Mouse (Mus musculus) forebrain, embryonic 15.5 days (tissue): ENCODE results near the gene Mms19. TPM values are rescaled to one million over a fixed set of nuclear protein-coding genes. Genes with fewer than 3 reads are reported as not detected.

Experiments used
- ATAC-seq: fragments of 200-750 bp; cut with Nextera tagmentation; replicated peaks from 2 replicates; pipeline ENCODE4 v1.8.0; 2017; ENCODE audit warnings: mild to moderate bottlenecking, moderate TSS enrichment, moderate library complexity
- H3K27ac ChIP-seq: fragments of 300-500 bp; sonication (generic); replicated peaks from 2 replicates; pipeline ENCODE4 v1.5.1; 2015; ENCODE audit warnings: mild to moderate bottlenecking, inconsistent platforms
- H3K27me3 ChIP-seq: fragments of 300-500 bp; sonication (generic); 2 replicates; pipeline ENCODE4 v1.6.1; 2015; ENCODE audit warnings: inconsistent platforms
- H3K36me3 ChIP-seq: fragments of 300-500 bp; sonication (generic); 2 replicates; pipeline ENCODE4 v1.6.1; 2015; ENCODE audit warnings: mild to moderate bottlenecking, inconsistent platforms
- H3K4me1 ChIP-seq: fragments of 300-500 bp; sonication (generic); 2 replicates; pipeline ENCODE4 v1.6.1; 2015; ENCODE audit warnings: inconsistent platforms
- H3K4me2 ChIP-seq: fragments of 300-500 bp; sonication (generic); replicated peaks from 2 replicates; pipeline ENCODE4 v1.6.1; 2015; ENCODE audit warnings: mild to moderate bottlenecking, inconsistent platforms
- H3K4me3 ChIP-seq: fragments of 300-500 bp; sonication (generic); 2 replicates; pipeline ENCODE4 v1.5.1; 2015; ENCODE audit warnings: mild to moderate bottlenecking, inconsistent platforms
- H3K9ac ChIP-seq: fragments of 300-500 bp; sonication (generic); replicated peaks from 2 replicates; pipeline ENCODE4 v1.6.1; 2015; ENCODE audit warnings: mild to moderate bottlenecking, inconsistent platforms
- H3K9me3 ChIP-seq: fragments of 300-500 bp; sonication (generic); 2 replicates; pipeline ENCODE4 v1.6.1; 2016; ENCODE audit warnings: inconsistent platforms
- WGBS: fragments of 180-500 bp; shearing (Covaris S2); methylation state at CpG from one replicate; pipeline ENCODE4 v1.1.7; 2015; ENCODE audit warnings: mixed read lengths; 5-methylcytosine and 5-hydroxymethylcytosine counted together
- polyA plus RNA-seq: library from polyadenylated mRNA; unstranded; fragments of >200 nt; fragmentation: Nextera tagmentation; extraction: Ambion mirVana; gene quantifications from 2 replicates; pipeline ENCODE4 v1.2.1, GENCODE M21; 2015

Mms19 gene
- polyA plus RNA-seq, 1 experiment from 2014 or later = 34.8 TPM

DNA sequence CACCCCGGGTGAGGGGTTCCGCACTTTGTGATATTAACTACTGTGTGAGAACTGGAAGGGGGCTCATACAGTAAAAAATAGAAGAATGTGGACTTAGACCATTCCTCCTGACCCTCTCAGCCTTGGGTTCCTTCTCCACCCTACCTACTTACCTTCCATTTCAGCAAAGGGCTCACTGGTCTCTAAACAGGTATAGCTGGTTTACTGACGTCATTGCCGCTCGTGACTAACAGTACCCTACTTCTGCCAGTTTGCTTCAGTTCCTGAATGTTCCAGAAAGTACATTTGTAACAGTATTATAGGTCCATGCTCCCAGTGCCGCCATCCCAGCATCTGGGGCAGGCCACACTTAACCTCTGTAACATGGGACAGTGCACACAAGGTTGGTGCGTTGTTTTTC lies 13.1 kb upstream of the Mms19 start:
- no peak overlapping the region for H3K9ac ChIP-seq
- no peaks in the 10 kb centered on the region for H3K36me3 ChIP-seq
- no peak for ATAC-seq
- WGBS = 93% methylated on average over 7 of the region's 7 CpGs
- H3K9me3 ChIP-seq = no peaks in the 10 kb centered on the region
- no peaks in the 10 kb centered on the region for H3K27me3 ChIP-seq
- no peak overlapping the region for H3K4me2 ChIP-seq
- H3K27ac ChIP-seq = no peak overlapping the region
- H3K4me1 ChIP-seq = 0 out of 2 replicates have a peak, but pooled peaks cover 11% of the 10 kb centered on the region
- no peak overlapping the region for H3K4me3 ChIP-seq

DNA sequence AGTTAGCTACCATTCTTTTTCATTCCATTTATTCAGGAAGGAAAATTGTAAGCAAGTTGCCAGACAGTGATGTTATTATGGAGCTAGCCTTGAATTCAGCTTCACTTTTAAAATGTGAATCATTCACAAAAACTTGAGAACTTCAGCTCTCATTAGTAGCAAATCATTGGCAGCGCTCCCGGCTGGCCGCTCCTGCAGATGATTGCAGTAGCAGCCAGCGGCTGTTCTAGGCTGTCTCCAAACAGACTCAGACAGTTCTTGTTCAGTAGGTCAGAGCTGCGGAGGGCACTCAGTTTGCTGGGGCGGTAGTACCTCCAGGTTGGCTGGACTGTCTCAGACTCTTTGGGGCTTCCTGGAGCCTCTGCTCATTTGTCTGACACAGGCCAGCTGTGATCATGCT lies 12.5 kb upstream of the Mms19 start:
- H3K36me3 ChIP-seq = no peaks in the 10 kb centered on the region
- H3K4me1 ChIP-seq = 0 out of 2 replicates have a peak, but pooled peaks cover 11% of the 10 kb centered on the region
- no peak for ATAC-seq
- no peaks in the 10 kb centered on the region for H3K9me3 ChIP-seq
- no peak overlapping the region for H3K9ac ChIP-seq
- no peak overlapping the region for H3K4me2 ChIP-seq
- H3K4me3 ChIP-seq = no peak overlapping the region
- no peak overlapping the region for H3K27ac ChIP-seq
- 48% methylated on average over 6 of the region's 6 CpGs for WGBS
- H3K27me3 ChIP-seq = no peaks in the 10 kb centered on the region

DNA sequence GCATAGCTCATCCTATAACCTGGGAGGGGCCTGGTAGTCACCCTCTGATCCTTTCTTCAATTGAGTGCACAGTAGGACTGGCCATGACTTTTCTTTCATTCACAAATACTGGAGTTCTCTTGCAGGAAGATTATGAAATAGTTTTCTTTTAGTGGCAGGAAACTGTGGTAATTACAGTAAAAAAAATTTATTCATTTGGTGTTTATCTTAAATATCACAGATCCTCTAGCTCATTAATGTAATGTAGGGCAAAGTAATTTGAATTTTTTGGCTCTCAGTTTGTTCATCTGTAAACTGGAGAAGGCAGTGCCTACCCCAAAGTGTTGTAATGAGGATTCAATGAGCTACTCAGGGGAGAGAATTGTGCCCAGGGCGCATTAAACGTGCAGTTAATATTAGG lies 12.0 kb upstream of the Mms19 start:
- Histone ChIP-seq H3K27me3 (no peaks in the 10 kb centered on the region), H3K9ac (no peak overlapping the region), H3K4me3 (no peak overlapping the region), H3K4me2 (no peak overlapping the region), H3K4me1 (0 out of 2 replicates have a peak, but pooled peaks cover 11% of the 10 kb centered on the region), H3K36me3 (no peaks in the 10 kb centered on the region), H3K27ac (no peak overlapping the region), H3K9me3 (no peaks in the 10 kb centered on the region)
- no peak for ATAC-seq
- WGBS = 71% methylated on average over 2 of the region's 2 CpGs

DNA sequence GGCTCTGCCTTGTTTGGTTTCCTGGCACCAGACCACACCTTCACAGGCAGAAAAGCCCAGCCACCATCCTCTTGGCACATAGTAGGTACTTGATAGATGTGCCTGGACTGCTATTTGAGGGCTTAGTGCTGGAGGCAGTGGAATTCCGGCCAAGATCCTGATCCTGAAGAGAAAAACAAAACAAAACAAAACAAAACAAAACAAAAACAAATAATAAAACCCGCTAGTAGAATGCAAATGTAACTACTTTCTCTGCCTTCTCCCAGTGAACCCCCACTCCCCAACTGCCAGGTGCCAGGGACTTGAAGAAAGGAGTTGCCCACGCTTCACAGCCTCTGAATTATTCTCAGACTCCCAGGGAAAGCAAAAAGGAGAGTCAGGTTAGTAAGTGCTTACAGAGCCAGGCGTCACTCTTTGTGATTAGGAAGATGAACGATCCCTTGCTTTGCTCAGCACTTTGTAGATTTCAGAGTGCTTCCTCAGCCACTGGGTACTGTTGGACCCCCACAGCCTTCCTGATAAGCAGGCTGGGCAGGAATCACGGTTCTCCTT lies 11.0 kb upstream of the Mms19 start:
- Histone ChIP-seq H3K4me2 (no peak overlapping the region), H3K27me3 (no peaks in the 10 kb centered on the region), H3K27ac (no peak overlapping the region), H3K9ac (no peak overlapping the region), H3K4me3 (no peak overlapping the region), H3K9me3 (no peaks in the 10 kb centered on the region), H3K36me3 (no peaks in the 10 kb centered on the region), H3K4me1 (0 out of 2 replicates have a peak, but pooled peaks cover 11% of the 10 kb centered on the region)
- 18% methylated on average over 6 of the region's 6 CpGs for WGBS
- no peak for ATAC-seq

DNA sequence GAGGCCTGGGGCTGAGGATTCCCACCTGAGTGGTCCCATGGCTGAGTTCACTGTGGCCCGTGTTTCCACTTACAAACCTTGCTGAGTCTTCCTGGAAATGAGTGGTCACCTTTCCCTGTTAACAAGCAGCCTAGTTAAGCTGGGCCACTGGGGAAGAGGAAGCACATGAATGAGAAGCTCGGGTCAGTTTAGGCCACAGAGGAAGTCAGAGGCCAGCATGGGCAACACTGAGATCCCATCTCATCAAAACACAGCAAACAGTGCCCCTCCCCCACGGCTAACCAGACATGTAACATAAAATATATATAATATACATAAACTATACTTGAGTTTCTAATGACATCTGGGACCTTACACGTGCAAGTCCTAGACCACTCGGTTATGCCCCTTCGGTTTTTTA lies 8.9 kb upstream of the Mms19 start:
- no peaks in the 10 kb centered on the region for H3K27me3 ChIP-seq
- H3K9me3 ChIP-seq = no peaks in the 10 kb centered on the region
- no peak overlapping the region for H3K9ac ChIP-seq
- no peaks in the 10 kb centered on the region for H3K36me3 ChIP-seq
- H3K4me3 ChIP-seq = no peak overlapping the region
- no peak for ATAC-seq
- H3K27ac ChIP-seq = no peak overlapping the region
- 87% methylated on average over 6 of the region's 6 CpGs for WGBS
- H3K4me2 ChIP-seq = no peak overlapping the region
- 0 out of 2 replicates have a peak, but pooled peaks cover 11% of the 10 kb centered on the region for H3K4me1 ChIP-seq

DNA sequence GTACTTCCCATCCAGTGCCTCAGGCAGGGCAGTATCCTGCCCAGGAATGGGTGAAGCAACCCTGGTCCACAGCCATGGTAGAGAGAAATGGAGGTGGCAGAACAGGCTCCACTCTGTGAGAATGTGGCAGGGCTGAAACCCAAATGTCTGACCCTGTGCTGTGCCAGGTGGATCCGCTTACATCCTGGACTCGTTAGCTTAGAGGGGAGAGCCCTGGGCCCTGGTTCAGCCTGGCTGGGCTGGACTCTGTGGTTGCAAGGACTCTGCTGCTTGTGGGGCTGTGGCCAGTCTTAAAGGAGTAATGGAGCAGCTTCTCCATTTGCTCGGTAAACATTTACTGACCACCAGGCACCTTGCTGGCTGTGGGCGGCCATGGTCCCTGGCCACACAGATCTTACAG lies 6.2 kb upstream of the Mms19 start:
- Histone ChIP-seq H3K9ac (no peak overlapping the region), H3K27me3 (peaks cover 8% of the 10 kb centered on the region; the same call in 1 of the 2 replicates), H3K36me3 (no peaks in the 10 kb centered on the region), H3K27ac (no peak overlapping the region), H3K4me1 (peaks cover 7% of the 10 kb centered on the region; the same call in 1 of the 2 replicates), H3K4me3 (no peak overlapping the region), H3K4me2 (no peak overlapping the region), H3K9me3 (no peaks in the 10 kb centered on the region)
- ATAC-seq = no peak
- WGBS = 84% methylated on average over 4 of the region's 4 CpGs

DNA sequence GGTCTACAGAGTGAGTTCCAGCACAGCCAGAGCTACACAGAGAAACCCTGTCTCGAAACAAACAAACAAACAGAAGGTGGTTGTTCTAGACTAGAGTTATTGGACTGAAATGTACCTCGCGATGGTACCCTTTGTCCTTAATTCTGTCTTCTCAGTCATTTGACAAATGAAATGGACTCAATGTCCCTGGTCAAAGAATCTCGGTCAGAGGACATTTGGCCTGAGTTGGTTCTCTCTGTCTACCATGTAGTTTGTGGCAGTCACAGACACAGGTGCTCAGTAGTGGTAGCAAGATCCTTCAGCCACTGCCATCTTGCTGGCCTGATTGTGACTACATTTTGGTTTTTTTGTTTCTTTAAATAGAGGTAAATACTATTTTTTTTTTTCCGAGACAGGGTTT lies 5.0 kb upstream of the Mms19 start:
- H3K4me3 ChIP-seq = no peak overlapping the region
- peaks cover 8% of the 10 kb centered on the region; the same call in 1 of the 2 replicates for H3K27me3 ChIP-seq
- peaks cover 11% of the 10 kb centered on the region; the same call in 1 of the 2 replicates for H3K4me1 ChIP-seq
- no peak for ATAC-seq
- 89% methylated on average over 5 of the region's 5 CpGs for WGBS
- H3K27ac ChIP-seq = no peak overlapping the region
- no peaks in the 10 kb centered on the region for H3K36me3 ChIP-seq
- H3K9ac ChIP-seq = no peak overlapping the region
- H3K9me3 ChIP-seq = no peaks in the 10 kb centered on the region
- H3K4me2 ChIP-seq = no peak overlapping the region

DNA sequence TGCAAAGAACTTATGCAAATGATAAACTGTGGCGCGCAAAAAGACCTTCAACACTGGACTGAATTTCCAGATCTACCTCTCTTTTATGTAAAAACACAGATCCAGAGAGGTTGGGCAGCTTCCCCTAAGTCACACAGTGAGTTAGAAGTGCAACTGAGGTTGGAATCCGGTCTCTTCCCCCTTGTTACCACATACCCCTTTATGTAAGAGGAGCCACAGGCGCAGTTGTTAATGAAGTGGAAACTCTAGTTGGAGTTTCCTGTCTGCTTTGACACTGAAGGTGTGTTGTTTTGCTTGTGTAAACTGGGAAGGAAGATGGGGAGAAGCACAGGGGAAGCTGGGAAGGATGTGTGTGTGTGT lies 1.8 kb upstream of the Mms19 start:
- 5% methylated on average over 4 of the region's 4 CpGs for WGBS
- no peak for ATAC-seq
- no peak overlapping the region for H3K27ac ChIP-seq
- peak overlapping the region; percentile 98 for H3K4me2 ChIP-seq
- no peaks in the 10 kb centered on the region for H3K36me3 ChIP-seq
- H3K9ac ChIP-seq = peak overlapping the region; percentile 55; the same call in 1 of the 2 replicates
- H3K9me3 ChIP-seq = no peaks in the 10 kb centered on the region
- H3K27me3 ChIP-seq = peaks cover 8% of the 10 kb centered on the region; the same call in 1 of the 2 replicates
- H3K4me3 ChIP-seq = peak overlapping the region; percentile 70
- H3K4me1 ChIP-seq = peaks cover 20% of the 10 kb centered on the region

DNA sequence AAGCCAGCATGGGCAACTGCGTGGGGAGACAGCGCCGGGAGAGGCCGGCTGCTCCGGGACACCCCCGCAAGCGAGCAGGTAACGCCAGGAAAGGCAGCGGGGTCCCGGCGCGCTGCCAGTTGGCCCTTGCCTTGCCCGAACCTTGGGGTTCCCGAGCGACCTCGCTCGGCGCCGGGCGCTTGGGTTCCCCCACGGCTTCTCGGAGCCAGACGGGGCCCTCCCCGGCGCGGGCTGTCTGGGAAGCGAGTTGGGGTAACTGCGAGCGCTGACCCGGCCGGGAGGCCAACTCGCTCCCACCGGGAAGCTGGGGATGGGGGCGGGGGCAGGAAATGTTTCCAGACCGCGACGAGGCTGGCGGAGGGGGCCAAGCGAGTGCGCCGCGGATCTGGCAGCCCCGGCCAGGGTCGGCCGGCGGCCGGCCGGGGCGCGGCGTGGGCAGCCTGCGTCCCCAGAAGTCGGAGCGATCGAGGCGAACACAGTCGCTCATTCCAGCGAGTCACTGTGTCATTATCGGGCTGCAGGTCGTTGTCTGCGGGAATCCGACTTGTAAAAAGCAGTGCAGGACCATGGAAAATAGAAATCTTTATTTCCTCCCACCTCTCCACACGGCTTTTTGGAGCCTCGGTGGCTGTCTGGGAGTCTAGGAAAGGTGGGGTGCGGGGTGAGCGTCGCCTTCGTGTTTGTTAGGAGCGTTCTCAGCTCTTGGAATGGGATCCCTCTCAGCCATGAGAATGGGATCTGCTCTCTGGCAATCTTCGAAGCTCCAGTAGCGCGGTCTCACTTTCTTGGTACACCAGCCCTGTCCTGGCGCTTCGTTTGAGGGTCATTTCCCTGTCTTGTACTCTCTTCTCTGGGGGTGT lies 1.2 kb upstream of the Mms19 start:
- H3K4me1 ChIP-seq = peaks cover 20% of the 10 kb centered on the region
- no peaks in the 10 kb centered on the region for H3K9me3 ChIP-seq
- H3K9ac ChIP-seq = peak overlapping the region; percentile 55
- peak overlapping the region; percentile 70 for H3K4me3 ChIP-seq
- no peaks in the 10 kb centered on the region for H3K36me3 ChIP-seq
- whole genome bisulfite sequencing = under 1% methylated on average over 74 of the region's 74 CpGs
- peak overlapping the region; percentile 75; the same call in 1 of the 2 replicates for H3K27ac ChIP-seq
- no peak; the same call in 1 of the 2 replicates for ATAC-seq
- H3K4me2 ChIP-seq = peak overlapping the region; percentile 98
- peaks cover 8% of the 10 kb centered on the region; the same call in 1 of the 2 replicates for H3K27me3 ChIP-seq

DNA sequence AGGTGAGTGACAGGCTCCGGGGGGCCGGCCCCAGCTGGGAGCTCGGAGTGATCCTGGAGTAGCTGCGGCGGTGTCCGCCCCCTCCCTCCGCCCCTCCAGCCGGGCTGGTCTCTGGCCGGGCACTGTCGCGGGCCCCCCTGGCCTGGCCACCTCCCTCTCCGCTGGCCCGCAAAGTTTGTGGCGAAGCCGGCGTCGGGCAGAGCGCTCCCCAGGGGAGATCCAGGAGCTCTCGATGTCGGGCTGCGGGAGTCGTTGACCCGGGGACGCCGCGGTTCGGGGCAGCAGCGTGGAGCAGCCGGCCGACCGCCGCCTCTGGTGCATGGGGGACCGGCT lies 604 bp upstream of the Mms19 start, which contains the start of gene Ubtd1:
Ubtd1 (plus strand) TSS at position 169 of the 333 bp plus-strand sequence.
- H3K4me1 ChIP-seq = peaks cover 20% of the 10 kb centered on the region
- no peaks in the 10 kb centered on the region for H3K9me3 ChIP-seq
- H3K4me2 ChIP-seq = peak within 1 kb of the TSS; percentile 98
- H3K4me3 ChIP-seq = peak within 1 kb of the TSS; percentile 70
- WGBS = under 1% methylated on average over 29 of the region's 33 CpGs
- peak within 1 kb of the TSS; percentile 70 for H3K9ac ChIP-seq
- H3K27ac ChIP-seq = peak within 1 kb of the TSS; percentile 79
- ATAC-seq = no peak; the same call in 1 of the 2 replicates
- H3K27me3 ChIP-seq = peaks cover 8% of the 10 kb centered on the region; the same call in 1 of the 2 replicates
- H3K36me3 ChIP-seq = no peaks in the 10 kb centered on the region

DNA sequence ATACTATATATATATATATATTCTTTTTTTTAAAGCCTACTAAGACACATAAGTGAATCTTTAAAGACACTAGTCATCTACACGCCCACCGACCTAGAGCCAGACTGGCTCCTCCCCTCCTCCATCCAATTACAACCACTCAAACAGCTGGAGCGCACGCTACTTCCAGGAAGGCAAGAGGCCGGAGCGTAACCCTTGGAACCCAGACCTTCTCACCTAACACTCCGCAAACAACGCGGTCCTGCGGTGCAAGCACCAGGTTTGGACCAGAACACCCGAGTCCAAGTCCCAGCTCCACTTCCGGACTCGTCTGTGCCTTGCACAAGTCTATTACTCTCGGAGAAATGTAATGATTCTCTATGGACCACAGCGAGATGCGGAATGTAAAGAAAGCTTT lies 537 bp downstream of the Mms19 start:
- H3K9ac ChIP-seq = peak overlapping the region; percentile 70
- WGBS = under 1% methylated on average over 16 of the region's 16 CpGs
- peak; percentile 18 for ATAC-seq
- H3K4me2 ChIP-seq = peak overlapping the region; percentile 72
- peaks cover 8% of the 10 kb centered on the region; the same call in 1 of the 2 replicates for H3K27me3 ChIP-seq
- H3K4me1 ChIP-seq = peaks cover 20% of the 10 kb centered on the region
- H3K27ac ChIP-seq = peak overlapping the region; percentile 79
- H3K4me3 ChIP-seq = peak overlapping the region; percentile 70
- no peaks in the 10 kb centered on the region for H3K36me3 ChIP-seq
- no peaks in the 10 kb centered on the region for H3K9me3 ChIP-seq
